Mouse (Mus musculus): ENCODE results near the gene Nrsn1.
"Not testable (repeated sequence)": the region's sequence is repeated elsewhere in the genome, so short reads cannot be mapped to it uniquely, and the experiment has no call there.

Nrsn1 gene

DNA sequence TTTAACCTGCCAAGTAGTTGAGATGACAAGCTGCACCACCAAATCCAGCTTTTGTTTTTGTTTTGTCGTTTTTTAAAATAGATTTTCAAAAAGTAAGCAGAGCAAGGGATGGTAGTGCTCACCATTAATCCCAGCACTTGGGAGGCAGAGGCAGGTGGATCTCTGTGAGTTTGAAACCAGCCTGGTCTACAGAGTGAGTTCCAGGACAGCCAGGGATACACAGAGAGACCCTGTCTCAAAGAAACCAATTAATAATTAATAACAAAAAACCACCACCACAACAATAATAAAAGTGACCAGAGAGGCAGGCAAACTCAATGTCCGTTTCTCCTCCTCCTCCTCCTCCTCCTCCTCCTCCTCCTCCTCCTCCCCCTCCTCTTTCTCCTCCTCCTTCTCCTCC is at the start of gene Nrsn1:
Nrsn1 (minus strand) TSS at position 101 of the 400 bp plus-strand sequence.
- not testable (repeated sequence) for DNase-seq

DNA sequence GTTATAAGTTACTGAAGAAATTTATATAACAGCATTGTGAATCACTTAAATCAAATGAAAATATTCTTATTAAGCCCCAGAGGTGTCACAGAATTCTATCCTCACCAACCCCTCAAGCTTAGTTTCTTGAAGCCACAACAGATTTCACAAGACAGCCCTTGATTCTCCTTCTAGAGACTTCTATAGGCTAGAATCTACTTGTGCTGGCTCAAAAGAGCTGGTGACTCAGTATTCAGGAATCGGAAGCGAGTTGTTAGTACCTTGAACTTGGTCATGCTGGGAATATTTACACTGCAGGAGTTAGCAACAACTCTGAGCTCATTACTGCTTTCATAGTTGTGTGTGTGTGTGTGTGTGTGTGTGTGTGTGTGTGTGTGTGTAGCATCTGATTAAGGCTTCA is 41.8 kb upstream of the Nrsn1 start:
- DNase-seq, result no peak

DNA sequence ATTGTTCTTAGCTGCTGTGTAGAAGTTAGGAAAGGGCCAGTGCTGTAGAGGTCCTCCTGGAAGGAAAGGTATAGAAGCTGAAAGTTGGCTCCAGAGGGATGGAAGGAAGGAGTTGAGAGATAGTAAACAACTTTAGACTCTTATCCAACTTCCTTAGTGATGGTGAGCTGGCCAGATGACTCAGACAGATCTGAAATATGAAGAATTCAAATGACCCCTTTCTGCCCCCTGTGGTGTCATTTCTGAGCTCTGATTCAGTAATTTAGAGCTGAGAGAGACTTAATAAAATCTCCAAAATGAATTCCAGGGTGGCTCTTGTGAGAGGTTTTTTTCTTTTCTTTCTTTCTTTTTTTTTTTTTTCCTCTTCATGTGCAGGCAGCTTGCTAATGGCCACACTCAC is 39.8 kb upstream of the Nrsn1 start:
- DNase-seq, result no peak

DNA sequence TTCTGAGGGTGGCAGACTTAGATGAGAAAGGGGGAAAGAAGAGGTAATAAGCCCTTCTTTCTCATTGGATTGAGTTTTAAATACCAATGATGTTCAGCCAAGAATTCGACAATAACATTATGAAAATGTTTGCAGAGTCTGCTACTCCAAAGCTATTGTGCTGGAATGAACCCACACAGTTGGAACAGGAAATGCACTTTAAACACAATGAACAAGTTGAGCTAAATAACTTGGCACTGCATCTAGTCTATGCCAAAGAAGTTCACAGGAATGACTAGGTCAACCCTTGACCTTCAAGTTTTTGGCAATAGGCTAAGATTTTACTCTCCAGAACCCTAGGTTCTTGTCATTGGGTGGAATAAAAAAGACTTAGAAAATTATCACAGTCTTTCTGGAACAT is 18.4 kb upstream of the Nrsn1 start:
- DNase-seq, result no peak

DNA sequence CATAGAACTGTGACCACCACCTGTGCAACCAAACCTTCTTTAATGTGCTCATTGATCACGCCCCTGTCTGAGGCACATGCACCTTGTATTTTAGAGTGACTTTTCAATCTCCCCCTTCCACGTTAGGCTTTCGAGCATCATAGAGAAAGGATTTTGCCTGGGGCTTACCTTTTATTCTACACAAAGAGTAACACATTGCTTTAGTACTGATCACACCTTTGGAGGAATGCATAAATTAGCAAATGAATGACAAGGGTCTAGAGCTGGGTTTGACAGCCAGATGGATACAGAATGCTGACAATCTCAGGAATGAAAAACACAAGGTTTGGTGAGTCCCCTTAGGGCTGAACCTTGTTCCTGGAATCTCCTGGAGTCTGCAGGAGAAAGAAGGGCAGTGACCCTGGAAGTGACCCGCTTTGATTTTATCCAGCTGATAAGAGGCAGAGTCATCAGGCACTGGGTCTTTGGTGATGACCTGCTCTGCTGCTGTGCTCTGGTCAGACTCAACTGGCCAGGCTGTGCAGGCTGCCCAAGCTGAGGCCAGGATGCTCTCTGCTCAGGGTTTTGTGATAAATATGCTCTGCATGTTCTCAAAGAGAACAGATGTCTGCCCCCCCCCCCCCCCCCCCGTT is 4.7 kb upstream of the Nrsn1 start:
- DNase-seq, result no peak

DNA sequence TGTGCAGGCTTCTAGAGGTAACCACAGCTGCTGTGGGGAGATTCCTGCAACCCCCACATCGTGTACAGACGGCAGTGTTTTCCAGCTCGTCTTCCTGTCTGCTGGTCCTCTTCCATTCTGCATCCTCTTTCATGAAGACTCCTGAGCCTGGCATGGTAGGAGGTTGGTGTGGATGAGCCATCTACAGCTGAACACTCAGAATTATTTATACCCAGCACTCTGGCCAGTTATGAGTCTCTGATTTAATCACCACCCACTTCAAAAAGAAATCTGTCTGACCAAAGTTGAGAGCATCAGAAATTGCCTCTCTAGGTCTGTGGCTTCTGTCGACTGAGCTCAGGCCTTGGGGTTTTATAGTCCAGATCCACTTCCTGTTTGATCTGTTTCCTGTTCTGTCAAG is 1.9 kb upstream of the Nrsn1 start:
- no peak for DNase-seq

DNA sequence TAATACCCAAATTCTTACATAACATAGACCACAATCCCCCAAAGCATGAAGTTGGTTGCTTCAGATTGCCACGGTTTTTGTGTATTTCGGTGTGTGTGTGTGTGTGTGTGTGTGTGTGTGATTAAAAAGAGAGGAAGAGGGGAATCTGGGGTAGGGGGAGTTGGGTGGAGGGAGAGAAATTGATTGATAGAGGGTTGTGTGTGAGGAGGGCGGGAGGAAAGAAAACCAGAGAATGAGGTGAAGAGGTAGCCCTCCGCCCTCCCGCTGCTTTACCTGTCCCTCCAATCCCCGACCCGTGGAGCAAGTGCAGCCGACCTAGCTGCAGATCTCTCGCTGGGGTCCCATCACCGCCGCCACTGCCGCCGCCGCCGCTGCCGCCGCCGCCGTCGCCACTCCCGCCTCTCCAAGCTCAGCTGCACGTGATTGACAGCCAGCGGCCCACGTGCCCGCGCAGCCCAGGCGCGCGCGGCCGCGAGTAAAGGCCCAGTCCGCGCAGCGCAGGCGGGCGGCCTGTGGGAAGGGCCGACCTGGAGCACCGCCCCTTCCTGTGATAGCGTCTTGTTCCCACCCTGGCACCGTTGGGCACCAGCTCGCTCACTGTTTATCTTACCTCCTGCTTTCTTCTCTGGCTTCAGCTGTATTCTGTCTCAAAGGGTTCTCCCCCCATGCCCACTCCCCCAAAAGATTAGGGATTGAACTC is 583 bp downstream of the Nrsn1 start:
- peak in 1 of 2 experiments; percentile 30 for DNase-seq

DNA sequence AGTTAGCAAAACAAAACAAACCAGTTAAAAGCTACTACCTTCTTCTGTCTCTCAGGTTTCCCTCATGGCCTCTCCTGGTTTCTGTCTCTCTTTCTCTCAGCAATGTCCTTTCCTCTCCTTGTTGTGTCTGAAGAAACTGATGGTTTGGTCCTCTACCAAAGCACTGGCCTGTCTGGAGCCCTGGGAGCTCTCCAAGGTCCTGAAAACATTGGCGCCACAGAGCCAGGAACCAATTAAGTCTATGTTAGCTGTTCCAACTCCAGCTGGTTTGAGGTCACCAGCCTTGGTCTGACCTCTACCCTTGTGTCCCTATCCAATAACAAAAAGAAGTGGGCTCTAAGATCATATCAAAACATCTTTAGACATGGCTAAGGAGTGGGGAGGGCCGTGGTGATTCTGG is 1.3 kb downstream of the Nrsn1 start:
- DNase-seq, result peak; percentile 59 to 63

DNA sequence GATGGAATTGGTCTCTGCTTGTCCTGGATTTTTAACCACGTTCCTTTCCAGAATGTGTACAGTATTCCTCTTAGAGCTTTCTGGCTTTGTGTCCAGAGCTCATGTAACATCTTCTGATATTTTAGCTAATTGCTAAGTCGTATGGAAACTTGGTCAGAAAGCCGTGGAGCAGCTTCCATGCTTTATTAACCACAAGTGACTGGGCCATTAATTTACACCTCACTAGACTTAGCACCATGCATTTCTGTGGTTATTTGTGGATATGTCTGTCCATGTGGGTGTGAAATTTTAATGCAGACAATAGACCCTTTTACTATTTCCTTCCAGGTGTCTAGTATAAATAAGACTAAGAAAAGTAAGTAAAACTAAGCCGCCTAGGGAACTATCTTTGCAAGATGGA is 7.6 kb downstream of the Nrsn1 start:
- DNase-seq, result no peak

DNA sequence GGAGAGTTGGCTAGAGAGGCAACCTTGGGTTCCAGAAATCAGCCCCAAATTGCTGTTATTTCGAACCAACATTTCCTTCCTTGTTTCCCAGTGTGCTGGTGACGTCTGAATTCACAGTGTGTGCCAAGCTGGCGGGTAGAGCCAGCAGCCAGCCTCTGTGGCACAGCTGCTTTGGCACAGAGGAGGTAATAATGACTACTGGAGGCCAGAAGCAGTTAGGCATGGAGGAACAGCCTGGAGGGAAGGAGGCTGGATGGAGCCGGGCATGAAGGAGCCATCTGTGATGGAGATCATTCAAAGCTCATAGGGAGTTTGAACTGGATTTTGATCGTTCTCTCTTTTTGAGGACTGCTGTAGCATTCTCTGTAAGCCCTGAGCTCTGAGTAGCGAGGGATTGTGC is 12.7 kb downstream of the Nrsn1 start:
- no peak for DNase-seq

DNA sequence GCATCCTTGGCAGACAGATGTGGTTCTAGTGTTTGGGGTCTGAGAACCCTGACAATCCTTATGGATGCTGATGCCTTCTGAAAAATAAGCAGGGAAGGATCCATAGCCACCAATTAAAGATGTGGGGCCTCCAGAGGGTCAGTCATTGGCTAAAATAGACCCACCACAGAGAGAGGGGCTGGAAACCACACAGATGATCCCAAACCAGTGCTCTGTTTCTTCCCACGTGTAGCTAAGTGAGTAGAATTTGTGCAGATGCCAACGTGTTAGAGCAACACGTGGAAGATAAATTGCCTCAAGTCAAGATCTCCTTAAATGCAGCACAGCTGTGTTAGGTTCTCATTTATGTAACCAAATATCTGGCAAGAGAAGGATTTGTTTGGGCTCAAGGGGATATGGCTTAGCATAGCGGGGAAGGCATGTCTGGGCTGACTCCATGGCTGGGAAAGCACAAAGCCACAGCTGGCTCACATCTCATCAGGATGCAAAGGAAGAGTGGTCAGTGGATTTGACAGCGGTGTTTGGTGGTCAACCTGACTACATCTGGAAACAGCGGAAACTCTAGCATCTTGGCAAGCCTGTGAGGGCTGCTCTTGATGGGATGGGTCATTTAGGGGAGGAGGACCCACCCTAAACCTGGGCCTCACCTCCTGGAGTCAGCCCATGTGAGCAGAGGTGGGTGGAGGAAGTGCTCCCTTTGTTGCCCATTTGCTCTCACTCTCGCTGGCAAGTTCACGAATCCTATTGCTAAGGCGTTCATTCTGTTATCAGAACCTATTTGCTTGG is 15.6 kb downstream of the Nrsn1 start:
- no peak for DNase-seq

DNA sequence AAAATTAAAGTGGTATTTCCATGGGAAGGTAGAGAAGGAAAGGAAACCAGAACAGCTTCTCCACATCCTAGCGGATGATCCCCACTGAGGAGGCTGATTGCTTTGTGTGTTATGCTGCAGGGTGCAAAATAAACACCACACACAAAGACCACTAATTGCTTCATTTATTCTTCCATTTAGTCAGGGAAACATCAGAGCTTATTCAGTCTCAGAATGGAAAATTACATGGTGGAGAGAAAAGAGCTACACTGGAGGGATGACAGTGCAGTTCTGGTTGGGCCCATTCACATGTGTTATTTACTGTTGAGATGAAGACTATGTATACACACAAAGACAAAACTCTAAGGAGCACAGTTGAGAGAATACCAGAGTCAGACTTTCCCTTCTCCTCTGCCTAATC is 18.4 kb downstream of the Nrsn1 start:
- no peak for DNase-seq

DNA sequence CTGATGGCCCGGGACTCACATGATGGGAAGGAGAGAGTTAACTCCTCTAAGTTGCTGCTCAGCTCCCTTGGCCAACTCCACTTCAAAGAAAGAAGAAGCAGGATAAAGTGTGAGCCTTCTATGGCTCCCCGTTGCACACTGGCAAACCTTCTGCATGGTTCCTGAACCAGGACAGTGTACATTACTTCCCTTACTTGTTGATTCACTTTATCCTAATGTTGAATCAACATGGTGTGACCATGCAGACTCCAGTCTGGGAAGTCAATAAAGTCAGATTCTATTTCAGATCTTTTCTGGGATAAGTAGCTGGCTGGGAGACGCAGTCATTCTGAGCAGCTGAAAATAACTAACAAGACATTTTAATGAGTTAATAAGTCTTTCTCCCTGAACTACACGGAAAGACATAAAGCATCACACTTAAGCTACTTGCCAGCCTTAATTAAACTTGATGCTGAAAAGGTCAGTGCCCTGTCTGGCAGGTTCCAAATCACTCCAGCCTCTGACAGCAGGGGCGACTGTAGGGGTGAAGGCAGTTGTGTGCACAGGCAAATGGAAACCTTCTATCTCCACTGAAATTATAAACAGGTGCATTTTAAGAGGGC is 50.0 kb downstream of the Nrsn1 start:
- no peak for DNase-seq

DNA sequence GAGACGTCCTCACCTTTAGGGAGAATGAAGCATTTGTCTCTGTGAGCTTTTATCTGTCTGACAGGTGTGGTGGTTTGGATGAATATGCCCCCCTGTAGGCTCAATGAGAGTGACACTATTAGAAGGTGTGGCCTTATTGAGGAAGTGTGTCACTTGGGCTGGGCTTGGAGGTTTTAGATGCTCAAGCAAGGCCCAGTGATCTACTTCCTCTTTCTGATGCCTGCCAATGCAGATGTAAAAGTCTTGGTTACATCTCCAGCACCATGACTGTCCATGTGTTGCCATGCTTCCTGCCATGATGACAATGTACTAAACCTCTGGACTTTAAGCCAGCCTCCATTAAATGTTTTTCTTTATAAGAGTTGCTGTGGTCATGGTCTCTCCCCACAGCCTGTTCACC is 51.9 kb downstream of the Nrsn1 start:
- no peak for DNase-seq

DNA sequence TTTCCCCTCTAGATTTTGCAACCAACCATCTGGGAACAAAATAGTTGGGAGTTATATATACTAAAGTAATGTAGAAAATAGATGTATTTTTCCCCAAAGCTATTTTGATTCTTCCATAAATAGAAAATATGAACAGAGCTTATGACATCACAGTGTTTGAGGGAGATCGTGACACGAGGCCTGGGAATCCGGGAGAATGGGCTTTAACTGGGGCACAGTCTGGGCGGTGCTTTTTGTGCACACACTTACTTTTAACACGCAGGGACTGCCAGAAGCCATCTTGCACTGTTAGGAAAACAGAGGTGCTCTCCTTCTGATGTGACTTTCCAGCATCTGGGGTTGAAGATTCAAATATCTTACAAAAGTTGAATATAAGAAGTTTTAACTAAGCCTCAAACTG is 63.4 kb downstream of the Nrsn1 start:
- DNase-seq, result no peak
